8 mouse cellular contexts compared by ENCODE assay signal in the genomic region with DNA sequence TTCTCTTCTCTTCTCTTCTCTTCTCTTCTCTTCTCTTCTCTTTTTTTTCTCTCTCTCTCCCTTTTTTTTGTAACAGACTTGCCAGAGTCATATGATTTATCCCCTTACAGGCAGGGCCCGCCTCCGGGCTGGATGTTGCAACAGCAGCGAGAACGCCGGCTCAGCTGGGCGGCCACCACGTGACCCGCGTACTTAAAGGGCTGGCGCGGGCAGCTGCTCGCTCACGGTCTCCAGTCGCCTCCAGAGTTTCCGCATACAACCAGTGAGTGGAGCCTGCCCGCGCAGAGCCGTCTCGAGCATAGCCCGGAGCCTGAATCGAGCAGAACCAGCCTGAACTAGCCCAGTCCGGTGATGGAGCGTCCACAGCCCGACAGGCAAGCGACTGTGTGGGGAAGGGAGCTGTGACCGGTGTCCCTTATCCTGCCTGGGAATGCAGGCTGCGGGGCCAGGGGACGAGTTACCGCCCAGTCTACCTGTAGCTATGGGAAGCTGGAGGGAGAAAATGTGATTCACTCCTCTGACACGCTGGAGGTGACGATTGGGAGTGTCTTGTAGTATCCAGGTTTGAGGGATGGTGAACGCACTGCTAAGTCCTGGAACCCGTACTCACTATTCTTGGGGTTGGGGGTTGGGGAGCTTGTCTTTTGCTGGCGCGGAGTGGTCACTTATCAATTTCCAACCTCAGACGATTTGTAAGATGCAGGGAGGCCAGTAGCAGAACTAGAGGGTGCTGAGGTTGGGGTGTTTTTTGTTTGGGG. TPM values are rescaled to one million over a fixed set of nuclear protein-coding genes. Genes with fewer than 3 reads are reported as not detected.
DNase-seq lines count a peak whose midpoint lies in the region; ATAC-seq lines count a peak whose summit lies in the region.

Hmox1 (plus strand) TSS at position 223 of the 758 bp plus-strand sequence.

- H3K9ac ChIP-seq in intestine, embryonic 14.5 days (ENCODE audit: low read length), result peak within 1 kb of the TSS; percentile 65

- H3K4me3 ChIP-seq in intestine, embryonic 14.5 days (ENCODE audit: low read depth, low read length), result peak within 1 kb of the TSS; percentile 63

- peak; percentile 96 to 97 for DNase-seq in adrenal gland, adult 18-20 months (ENCODE audit: low spot score in 2 of 2)
- peak; percentile 83 for DNase-seq in embryo, embryonic 11.5 days (ENCODE audit: low read depth, low spot score)
- DNase-seq in gastrocnemius, postnatal 25 days, result peak; percentile 93
- peak; percentile 93 for DNase-seq in intestine, embryonic 14.5 days (ENCODE audit: low spot score)
- DNase-seq in left cerebral cortex, postnatal 10 days (ENCODE audit: extremely low spot score in 1 of 2, low spot score in 2 of 2), result peak; percentile 81 to 96
- DNase-seq in right cerebral cortex, postnatal 10 days (ENCODE audit: low spot score in 2 of 2), result peak; percentile 90 to 93
- DNase-seq in urinary bladder, postnatal 14 days (ENCODE audit: low spot score), result peak; percentile 96

- H3K4me1 ChIP-seq in intestine, embryonic 14.5 days (replicated peaks; ENCODE audit: control insufficient read depth, insufficient read depth, low read length), result peaks cover 12% of the 10 kb centered on the region

- peak within 1 kb of the TSS; percentile 91 for H3K4me2 ChIP-seq in intestine, embryonic 14.5 days (ENCODE audit: low read length)

- WGBS in intestine, embryonic 14.5 days, result 1% methylated on average over 36 of the region's 36 CpGs

- H3K9me3 ChIP-seq in intestine, embryonic 14.5 days (ENCODE audit: control insufficient read depth, low read length), result no peaks in the 10 kb centered on the region

- H3K27ac ChIP-seq in intestine, embryonic 14.5 days (ENCODE audit: low read depth), result 0 out of 2 replicates have a peak within 1 kb of the TSS, but pooled peaks have one; percentile 47

- ATAC-seq in intestine, embryonic 14.5 days (replicated peaks; ENCODE audit: low FRiP score, low TSS enrichment, low read depth), result peak; percentile 90
- peak; percentile 85 for ATAC-seq in megakaryocyte progenitor cell, adult 5-6 weeks (replicated peaks; ENCODE audit: poor library complexity)

- H3K36me3 ChIP-seq in intestine, embryonic 14.5 days (ENCODE audit: control insufficient read depth, insufficient read depth, low read length), result 0 out of 2 replicates have a peak, but pooled peaks cover 2% of the 10 kb centered on the region

- intact Hi-C loops in left cerebral cortex, postnatal 10 days (cut with DNase I), result no loop called here

- no peaks in the 10 kb centered on the region for H3K27me3 ChIP-seq in intestine, embryonic 14.5 days (replicated peaks; ENCODE audit: control insufficient read depth, insufficient read depth, low read length)

RNA-seq across cellular contexts. Expression of gene Hmox1, which starts in this region (rescaled TPM):
- total RNA-seq in adrenal gland, adult 18-20 months (2021), result 100 to 1,000 TPM in 1 of 2 experiments, 10 to 100 TPM in 1; 66.8 to 386 TPM
- total RNA-seq in gastrocnemius, postnatal 25 days (2021), result 1 to 10 TPM; 4.0 to 7.4 TPM
- 8.8 and 10.1 TPM in 2 replicates for polyA plus RNA-seq in intestine, embryonic 14.5 days (2014; fragmentation: Nextera tagmentation; extraction: Ambion mirVana)
- 1 to 10 TPM; 4.6 to 4.7 TPM for total RNA-seq in left cerebral cortex, postnatal 10 days (2021)
- total RNA-seq in megakaryocyte progenitor cell, adult 5-6 weeks (2015), result 0.94 and 2.5 TPM in 2 replicates
- total RNA-seq in megakaryocyte progenitor cell, adult 5-6 weeks (2017), result 2.5 and 3.9 TPM in 2 replicates

Comparison
In these comparisons a context has a peak if more than half of its experiments do, and no peak if none do; other contexts are left out.
1. Peak in every context shown above with its lines: DNase-seq, ATAC-seq, H3K4me3 ChIP-seq and H3K27ac ChIP-seq.
2. RNA of gene Hmox1 (total RNA-seq): 66.8 to 386 TPM in adrenal gland, adult 18-20 months; 4.0 to 7.4 TPM in gastrocnemius, postnatal 25 days, 4.6 to 4.7 TPM in left cerebral cortex, postnatal 10 days and 0.94 to 3.9 TPM in megakaryocyte progenitor cell, adult 5-6 weeks; every median in the first group is over 4 times any median in the second.